Mouse (Mus musculus) erythroblast, embryonic 14.5 days (primary cell): ENCODE data around the gene Slc16a10.

Experiments
- GATA1 ChIP-seq: IDR thresholded peaks from 2 replicates; pipeline ENCODE4 v1.6.1; 2012; ENCODE audit warnings: low read length, inconsistent platforms, mixed read lengths
- TAL1 ChIP-seq: IDR thresholded peaks from 3 replicates; pipeline ENCODE4 v1.6.1; 2012; ENCODE audit warnings: low read length, inconsistent platforms, mixed read lengths

DNA sequence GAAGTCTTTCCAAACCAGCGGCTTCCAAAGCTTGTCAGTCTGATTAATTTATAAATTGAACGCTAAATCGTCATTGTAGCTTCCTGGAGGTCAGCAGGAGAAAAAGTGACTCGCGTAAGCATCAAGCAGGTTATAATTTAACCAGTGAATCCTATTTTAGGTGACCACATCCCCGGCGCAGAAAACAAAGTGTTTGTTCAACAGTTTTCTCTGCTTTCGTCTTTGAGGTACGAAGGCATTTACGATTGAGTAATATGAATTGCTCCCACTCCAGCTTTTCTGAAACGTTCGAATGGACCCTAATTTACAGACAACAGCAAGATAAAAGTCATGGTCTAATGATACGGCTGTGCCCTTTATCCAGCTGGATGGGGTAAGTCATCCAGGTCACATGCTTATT lies 21.9 kb upstream of the Slc16a10 start:
- TF ChIP-seq TAL1, result no peak
- TF ChIP-seq GATA1, result no peak
